Mouse (Mus musculus) layer of hippocampus, adult 11-12 months (tissue): ENCODE data around the gene Sclt1.

ENCODE experiments used
- DNase-seq: peaks from one replicate; pipeline ENCODE4 v3.0.0; 2022; ENCODE audit warnings: low spot score

Gene Sclt1

DNA sequence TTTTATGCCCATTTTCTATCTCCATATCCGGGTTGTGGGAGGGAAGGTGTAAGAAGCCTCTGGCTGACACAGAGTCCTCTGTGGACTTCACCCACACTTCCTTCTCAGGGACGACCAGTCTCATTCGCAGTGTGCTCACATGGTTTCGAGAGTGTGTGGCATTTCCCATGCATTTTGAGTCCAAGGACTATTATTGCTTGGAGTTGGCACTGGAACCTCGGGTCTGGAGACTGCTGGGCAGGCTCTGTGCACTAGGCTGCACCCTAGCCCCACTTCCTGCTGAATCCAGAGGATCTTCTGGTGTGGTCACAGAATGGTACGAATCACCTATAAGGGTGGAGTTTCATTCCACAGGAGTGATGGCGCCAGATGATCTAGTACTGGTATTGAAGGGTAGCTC is 155.4 kb downstream of the Sclt1 start:
- DNase-seq: no peak

DNA sequence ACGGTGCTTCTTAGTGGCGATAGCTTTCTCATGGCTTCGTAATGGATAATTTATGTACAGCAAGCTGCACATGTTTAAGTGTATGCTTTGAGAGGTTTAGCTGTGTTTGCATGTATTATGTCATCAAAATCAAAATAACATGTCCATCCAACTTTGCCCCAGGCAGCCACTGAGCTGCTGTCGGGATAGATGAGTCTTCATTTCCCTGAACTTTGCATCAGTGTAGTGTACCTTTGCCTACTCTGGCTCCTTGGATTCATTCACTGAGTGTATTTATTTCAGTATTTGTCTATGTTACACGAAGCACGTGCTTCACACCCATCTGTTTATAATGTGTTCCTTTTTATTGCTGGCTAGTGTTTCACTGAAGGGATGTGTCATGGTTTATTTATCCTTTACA is 156.0 kb downstream of the Sclt1 start:
- no peak for DNase-seq

DNA sequence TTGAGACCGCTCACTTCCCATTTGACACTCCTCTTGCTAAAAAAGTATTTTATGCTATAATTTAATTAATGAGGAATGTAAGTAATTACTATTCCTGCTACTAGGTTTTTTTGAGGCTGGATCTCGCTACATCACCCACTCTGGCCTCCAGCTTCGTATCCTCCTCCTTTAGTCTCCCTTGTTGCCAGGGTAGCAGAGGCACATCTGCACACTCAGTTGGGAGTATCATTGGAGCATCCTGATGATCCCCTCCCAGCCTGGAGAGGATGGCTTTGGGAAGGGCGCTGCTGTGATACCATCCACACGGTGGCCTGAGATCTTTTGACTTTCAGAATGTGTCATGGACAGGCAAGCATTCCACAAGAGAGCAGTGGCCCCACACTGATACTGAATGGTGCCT is 156.8 kb downstream of the Sclt1 start:
- no peak for DNase-seq

DNA sequence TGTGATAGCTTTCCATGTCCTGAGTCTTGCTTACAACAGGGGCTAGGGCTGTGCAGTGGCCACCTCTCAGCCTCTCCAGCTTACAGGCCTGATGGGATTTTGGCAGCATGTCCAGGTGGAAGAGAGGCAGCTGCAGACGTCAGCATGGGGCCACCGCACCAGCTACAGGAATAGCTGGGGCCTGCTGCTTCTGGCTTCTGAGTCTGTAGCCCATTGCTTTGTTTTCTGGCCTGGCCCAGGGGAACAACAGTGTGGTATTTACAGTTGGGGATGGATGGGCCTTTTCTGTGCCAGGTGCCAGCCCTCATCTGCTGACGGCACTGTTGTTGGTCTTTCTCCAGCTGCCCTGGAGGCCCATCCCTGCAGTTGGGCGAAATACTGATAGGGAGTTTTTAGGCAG is 158.7 kb downstream of the Sclt1 start:
- no peak for DNase-seq

DNA sequence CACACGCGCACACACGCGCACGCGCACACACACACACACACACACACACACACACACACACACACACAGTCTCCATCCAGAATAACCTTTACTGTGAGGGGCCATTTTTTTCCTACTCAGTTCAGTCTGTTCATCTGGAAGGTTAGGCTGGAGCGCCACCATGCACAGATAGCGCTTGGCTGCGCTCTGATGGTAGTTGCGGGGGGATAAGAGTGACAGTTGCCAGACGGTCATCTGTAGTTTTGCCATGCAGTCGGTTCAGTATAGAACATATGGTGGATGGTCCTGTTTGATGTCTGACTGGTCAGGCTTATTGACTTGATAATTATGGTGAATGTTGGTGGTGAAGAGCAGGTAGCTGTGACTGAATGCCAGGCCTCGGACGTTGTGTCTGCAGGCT is 159.2 kb downstream of the Sclt1 start:
- no peak for DNase-seq

DNA sequence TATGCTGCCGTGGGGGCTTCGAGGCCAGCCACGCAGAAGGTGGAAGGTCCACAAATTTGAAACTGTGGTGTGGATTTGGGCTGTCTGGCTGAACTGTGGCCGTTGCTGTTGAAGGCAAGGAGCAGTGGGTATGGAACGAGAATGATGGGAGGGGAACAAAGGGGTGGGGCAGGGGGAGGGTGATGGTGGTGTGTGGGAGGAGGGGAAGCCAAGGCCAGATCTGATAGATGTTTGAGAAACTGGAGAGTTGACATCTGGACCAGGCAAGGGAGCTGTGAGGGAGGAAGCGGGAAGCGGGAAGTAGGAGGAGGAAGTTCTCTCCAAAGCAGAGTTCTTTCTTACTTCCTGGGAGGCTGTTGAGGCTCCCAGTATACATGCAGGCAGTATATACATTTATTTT is 160.1 kb downstream of the Sclt1 start:
- DNase-seq: no peak

DNA sequence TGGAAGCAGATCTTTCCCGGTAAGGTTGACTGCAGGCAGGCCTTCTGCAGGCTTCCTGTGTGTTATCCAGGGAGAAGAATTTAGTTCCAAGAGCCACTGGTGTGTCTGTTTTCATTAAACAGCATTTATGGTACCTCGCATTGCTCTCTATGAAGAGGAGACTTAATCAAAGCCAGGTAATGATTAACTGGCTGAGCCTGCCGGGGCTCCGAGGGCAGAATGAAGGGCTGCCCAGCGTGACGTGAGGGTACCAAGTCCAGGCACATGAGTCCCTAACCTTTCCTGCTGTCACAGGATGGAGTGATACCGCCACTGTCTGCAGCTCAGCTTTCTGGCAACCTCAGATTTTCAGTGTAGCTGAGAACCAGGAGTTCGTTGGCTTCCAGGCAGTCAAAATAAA is 160.9 kb downstream of the Sclt1 start:
- no peak for DNase-seq

DNA sequence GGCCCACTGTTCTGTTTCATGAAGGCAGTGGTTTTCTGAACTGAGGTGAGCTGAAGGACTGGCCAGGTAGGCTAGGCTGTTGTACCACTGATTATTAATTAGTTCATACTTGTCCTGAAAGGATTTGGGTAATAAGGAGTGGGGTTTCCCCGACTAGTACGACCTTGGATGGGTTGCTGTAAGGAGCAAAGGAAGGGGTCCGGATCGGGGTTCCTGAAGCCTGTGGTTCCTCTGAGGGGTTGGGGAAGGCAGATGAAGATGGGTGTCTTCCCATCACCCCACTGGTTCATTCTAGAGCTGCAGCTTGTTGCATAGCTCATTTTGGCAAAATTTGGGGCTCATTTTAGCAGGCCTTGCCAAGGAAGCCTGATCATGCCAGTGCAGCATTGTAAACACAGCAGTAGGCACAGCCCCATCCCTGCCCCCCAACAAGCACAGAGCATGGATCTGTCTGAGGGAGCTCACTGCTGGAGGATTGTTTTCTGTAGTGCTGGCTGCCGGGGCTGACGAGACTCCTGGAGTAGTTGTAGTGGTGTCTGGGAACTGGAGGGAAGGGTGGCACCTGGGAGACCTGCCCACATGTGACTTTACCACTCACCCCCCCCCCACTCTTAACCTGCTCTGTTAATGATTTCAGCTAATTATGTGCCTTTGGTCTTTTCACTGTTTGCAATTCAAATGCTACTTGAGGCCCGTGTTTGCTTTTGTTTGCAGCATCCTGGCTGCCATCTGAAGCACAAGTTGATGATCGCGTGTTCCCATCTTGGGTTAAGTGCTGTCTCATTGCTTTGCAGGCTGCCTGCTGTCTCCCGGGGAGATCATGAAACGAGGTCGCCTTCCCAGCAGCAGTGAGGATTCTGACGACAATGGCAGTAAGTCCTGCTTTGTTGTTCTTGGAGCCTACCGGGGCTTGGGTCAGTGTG is 161.7 kb downstream of the Sclt1 start:
- DNase-seq: peak; percentile 65

DNA sequence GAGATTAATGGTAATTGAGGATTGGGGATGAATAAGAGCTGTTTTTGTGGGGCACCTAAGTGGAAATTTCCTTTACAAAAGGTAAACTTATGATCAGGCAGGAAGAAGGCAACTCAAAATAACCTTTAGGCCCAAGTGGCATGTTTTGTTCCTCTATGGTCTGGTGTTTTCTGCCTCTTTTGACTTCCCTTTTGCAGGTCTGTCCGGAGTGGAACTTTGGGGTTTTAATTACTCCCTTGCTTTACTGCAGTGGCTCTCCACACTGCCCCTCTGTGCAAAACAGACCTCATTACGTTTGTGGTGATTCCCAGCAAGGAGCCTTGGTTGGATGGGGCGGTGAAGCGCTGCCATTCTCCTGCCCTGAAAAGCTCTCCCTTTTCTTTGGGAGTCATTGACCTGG is 162.4 kb downstream of the Sclt1 start:
- DNase-seq: no peak

DNA sequence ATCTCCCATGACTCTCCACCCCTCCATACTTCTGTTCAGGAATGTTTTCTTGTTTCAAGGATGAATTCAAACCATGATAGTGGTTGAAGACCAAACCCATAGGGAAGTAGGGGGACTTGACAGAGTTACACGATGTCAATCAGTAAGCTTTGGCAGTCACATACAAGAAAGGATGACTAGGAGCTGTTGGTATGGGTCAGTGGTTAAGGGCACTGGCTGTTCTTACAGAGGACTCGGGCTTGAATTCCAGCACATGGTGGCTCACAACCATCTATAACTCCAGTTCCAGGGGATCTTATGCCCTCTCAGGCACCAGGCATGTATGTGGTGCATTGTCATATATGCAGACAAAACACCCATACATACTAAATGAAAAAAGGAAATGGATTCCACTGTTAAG is 165.1 kb downstream of the Sclt1 start:
- DNase-seq: no peak
